Comparison of ENCODE assay signal across 8 mouse cellular contexts in genomic region chr11:98954373-98954772, GRCm38 (mm10). TPM values are rescaled to one million over a fixed set of nuclear protein-coding genes. Genes with fewer than 3 reads are reported as not detected.
DNase-seq lines count a peak whose midpoint lies in the region; ATAC-seq lines count a peak whose summit lies in the region.

No protein-coding gene starts in this region.

- 4% methylated on average over 10 of the region's 10 CpGs for WGBS in heart, embryonic 14.5 days

- H3K9me3 ChIP-seq in heart, embryonic 14.5 days (ENCODE audit: control insufficient read depth, low read length): no peaks in the 10 kb centered on the region

- peak overlapping the region; percentile 48 for H3K4me2 ChIP-seq in heart, embryonic 14.5 days (ENCODE audit: low read length)

- ATAC-seq in heart, embryonic 14.5 days (ENCODE audit: insufficient number of reproducible peaks, insufficient read depth, low FRiP score, low read depth): peak; percentile 51; the same call in 1 of the 2 replicates

- peaks cover 41% of the 10 kb centered on the region for H3K36me3 ChIP-seq in heart, embryonic 14.5 days (ENCODE audit: control insufficient read depth, insufficient read depth, low read length)

- peaks cover 52 to 79% of the 10 kb centered on the region in 2 experiments for H3K4me1 ChIP-seq in heart, embryonic 14.5 days (ENCODE audit: control insufficient read depth in 2 of 2, insufficient read depth in 2 of 2, low read length in 2 of 2)

- no peaks in the 10 kb centered on the region for H3K27me3 ChIP-seq in heart, embryonic 14.5 days (ENCODE audit: control insufficient read depth, insufficient read depth, low read length)

- peak; percentile 51 to 73 for DNase-seq in urinary bladder, postnatal 36 days (ENCODE audit: low spot score in 2 of 2)
- no peak for DNase-seq in urinary bladder, postnatal 10 days (ENCODE audit: low spot score)
- peak; percentile 81 for DNase-seq in embryo, embryonic 10 days (ENCODE audit: low spot score)
- peak; percentile 92 for DNase-seq in kidney, postnatal 10 days
- peak; percentile 88 to 91 for DNase-seq in lung, postnatal 4 days
- peak; percentile 65 for DNase-seq in retina, postnatal 7 days (ENCODE audit: low read depth, low spot score)
- DNase-seq in layer of hippocampus, adult 9-10 months (ENCODE audit: low spot score): no peak

- no peak overlapping the region for H3K4me3 ChIP-seq in heart, embryonic 14.5 days (ENCODE audit: control insufficient read depth in 1 of 2, insufficient read depth in 1 of 2, low read depth in 1 of 2, low read length in 2 of 2)

- H3K27ac ChIP-seq in heart, embryonic 14.5 days (replicated peaks in 1 of 2; ENCODE audit: control insufficient read depth in 1 of 2, insufficient read depth in 1 of 2, low read depth in 2 of 2, low read length in 2 of 2): peak overlapping the region; percentile 73 to 85

- H3K9ac ChIP-seq in heart, embryonic 14.5 days (ENCODE audit: low read length): peak overlapping the region; percentile 49

RNA-seq across cellular contexts. Expression of gene Rara, which starts 26.8 kb away (rescaled TPM):
- 31.4 and 33.4 TPM in 2 replicates for polyA plus RNA-seq in heart, embryonic 14.5 days (2014; fragmentation: Nextera tagmentation; extraction: Ambion mirVana)

RNA-seq across cellular contexts. Expression of gene Gjd3, which starts 28.4 kb away (rescaled TPM):
- polyA plus RNA-seq in heart, embryonic 14.5 days (2014; fragmentation: Nextera tagmentation; extraction: Ambion mirVana): 1.00 and 2.3 TPM in 2 replicates

RNA-seq across cellular contexts. Expression of gene Cdc6, which starts 46.8 kb away (rescaled TPM):
- 15.6 and 17.5 TPM in 2 replicates for polyA plus RNA-seq in heart, embryonic 14.5 days (2014; fragmentation: Nextera tagmentation; extraction: Ambion mirVana)

Comparison
In these comparisons a context has a peak if more than half of its experiments do, and no peak if none do; other contexts are left out.
1. DNase-seq: peak in urinary bladder, postnatal 36 days (2 of 2), embryo, embryonic 10 days (single experiment), kidney, postnatal 10 days (single experiment), lung, postnatal 4 days (2 of 2) and retina, postnatal 7 days (single experiment); none in urinary bladder, postnatal 10 days (single experiment) and layer of hippocampus, adult 9-10 months (single experiment).